Mouse (Mus musculus) common myeloid progenitor, adult 5-6 weeks (primary cell): ENCODE results near the gene 5330417H12Rik. TPM values are rescaled to one million over a fixed set of nuclear protein-coding genes. Genes with fewer than 3 reads are reported as not detected.

ENCODE experiments used
- ATAC-seq: replicated peaks from 2 replicates; pipeline ENCODE4 v1.8.0; 2016; ENCODE audit warnings: low read depth, mild to moderate bottlenecking, moderate TSS enrichment, inconsistent platforms; ENCODE audit not compliant: poor library complexity, severe bottlenecking
- total RNA-seq: library from RNA; stranded (forward); fragments of 200-1000, 187-1606 nt; gene quantifications from 2 replicates; pipeline ENCODE4 v1.2.3, GENCODE M21; 2017

The 5330417H12Rik gene
- total RNA-seq, 1 experiment from 2014 or later: not detected

DNA sequence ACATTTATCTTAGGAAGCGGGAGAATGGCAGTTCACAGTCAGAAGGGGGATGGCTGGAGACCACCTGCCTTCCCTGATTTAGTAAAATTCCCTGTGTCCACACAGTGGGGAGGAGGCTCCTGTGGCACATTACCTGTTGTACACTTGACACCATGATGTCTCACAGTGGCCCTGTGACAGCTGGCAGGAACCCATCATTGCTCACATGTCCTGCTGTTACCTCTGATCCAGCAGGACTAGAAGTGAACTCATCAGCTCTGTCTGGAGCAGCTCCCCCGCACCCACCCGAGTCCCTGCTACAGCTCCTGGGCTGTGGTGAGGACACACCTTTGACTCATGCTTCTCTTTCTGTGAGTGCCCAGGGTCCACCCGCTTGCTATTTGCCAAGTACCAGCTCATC, 8.2 kb upstream of the 5330417H12Rik start:
- no peak for ATAC-seq

DNA sequence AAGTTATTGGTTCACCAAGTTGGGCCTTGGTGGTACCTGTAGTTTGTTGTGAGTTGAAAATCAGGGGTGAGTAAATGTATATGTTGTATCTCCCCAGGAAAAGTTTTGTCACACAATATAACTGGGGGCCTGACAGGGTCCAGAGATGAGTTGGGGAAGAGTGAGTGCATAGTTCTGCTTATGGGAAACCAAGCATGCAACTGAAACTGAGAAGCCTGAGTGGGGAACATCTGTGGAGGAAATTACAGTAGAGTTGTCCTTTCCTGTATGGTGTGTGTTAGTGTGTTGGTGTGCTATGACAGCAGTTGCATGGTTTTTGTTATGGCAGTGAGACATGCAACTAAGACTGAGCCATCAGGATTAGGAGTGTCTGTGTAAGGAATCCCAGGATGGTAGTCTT, 3.4 kb upstream of the 5330417H12Rik start:
- peak; percentile 88 for ATAC-seq

DNA sequence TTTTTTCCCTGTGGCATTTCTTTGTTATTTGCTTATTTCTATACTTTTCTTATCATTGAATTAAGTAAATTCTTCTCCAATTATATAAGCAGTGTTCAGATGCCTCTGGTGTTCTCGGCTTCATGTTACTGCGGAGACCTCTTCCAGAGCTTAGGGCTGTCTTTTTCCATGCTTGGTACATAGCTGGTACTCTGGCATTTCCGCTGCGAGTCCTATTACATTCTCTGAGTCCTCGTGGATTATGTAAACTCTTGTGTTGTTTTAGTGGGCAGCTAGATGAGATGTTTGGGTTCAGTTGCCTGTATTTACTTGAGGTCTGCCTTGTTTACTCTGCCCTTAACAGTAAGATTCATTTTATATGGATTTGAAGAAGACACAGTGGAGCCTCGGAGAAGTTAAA, 820 bp upstream of the 5330417H12Rik start:
- no peak for ATAC-seq

DNA sequence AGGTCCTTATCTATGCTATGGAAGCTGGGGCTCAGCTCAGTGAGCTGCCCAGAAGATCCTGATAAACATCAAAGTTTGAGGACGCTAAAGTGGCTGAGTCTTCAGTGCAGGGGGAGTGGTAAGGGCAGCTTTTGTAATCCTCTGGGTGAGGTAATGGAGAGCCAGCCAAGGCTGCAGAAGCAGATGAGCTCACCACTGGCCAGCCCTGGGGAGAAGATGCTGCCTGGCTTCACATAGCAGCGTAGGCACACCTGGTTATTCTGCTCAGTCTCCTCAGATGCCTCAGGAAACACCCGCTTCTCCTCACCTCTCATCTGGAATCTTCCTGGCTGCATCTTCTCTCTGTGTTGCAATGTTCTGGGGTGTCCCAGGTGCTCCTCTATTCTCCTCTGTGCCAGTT, 529 bp downstream of the 5330417H12Rik start:
- ATAC-seq: peak; percentile 22; the same call in 1 of the 2 replicates

DNA sequence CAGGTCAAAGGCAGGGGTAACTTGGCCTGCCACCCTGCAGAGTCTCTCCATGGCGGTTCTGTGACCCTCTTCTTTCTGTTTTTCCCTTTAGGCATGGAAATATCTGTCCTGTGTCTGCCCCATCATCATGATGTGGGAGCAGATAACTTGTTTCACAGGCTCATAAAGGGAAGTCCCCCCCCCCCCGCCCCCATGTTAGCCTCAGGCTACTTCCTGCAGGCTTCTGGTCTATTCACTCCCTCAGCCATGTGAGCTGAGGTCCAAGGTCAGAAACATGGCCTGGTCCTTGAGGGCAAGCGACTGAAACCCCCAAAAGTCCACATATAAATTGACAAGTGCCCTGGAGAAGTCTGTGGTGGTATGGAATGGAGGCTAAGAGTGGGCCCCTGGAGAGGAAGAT, 4.8 kb downstream of the 5330417H12Rik start:
- peak; percentile 51 for ATAC-seq

DNA sequence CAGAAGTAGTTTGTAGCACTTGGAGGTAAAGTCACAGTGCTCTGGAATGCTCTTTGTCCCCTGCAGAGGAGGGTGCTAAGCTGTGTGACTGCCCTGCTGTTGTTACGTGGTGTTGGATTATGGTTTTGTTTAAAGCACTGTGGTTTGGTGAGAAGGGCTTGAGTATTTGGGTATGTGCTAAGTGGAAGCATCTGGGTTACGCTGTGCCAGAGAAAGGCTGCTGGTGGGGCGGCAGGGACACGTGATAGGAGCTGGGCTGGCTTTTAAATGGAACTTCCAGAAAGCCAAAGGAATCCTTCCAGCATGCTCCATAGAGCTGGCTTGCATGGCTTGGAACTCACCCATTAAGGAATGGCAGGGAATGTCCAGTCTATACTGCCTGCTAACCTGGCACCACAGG, 5.7 kb downstream of the 5330417H12Rik start:
- ATAC-seq: 0 out of 2 replicates have a peak, but pooled peaks have one; percentile 16

DNA sequence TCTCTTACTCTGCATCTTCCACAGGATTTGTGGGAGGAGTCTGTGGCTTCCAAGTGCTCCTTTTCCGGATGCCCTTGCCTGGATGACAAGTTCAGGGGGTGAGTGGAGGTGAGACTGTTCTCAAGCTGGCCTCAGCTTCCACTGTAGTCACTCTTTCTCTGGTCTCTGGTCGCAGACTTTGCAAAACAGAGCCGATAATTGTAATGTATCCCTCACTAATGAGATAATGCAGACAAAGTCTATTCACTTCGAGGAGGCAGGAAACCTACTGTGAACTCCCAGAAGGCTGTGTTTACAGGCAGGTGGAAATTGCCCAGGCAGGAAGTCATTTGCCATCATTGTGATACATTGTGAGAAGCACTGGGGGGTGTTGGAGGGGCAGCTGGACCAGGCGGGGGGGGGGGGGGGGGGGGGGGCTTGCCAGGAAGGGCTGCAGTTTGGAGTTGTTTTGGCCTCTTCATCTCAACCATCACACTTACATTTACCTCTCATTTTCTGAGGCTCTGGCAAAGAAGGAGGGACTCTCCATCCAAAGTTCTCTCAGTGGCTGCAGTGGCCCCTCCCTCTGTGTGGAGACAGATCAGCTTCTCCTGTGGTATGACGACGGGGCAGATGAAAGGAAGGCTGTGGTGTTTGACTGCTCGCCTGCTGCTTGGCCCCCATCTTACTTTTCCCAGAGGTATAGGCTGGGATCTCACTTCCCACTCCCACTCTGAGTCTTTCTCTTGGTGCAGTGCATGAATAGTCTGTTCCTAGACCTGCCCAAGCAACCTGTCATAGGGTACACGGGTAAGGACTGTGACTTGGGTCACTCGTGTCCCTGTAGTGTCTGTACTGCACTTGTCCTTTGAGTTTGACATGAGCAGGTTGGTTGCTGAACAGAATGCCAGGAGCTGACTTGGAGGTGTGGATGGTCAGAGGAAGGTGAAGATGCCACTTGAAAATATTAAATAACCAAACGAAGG, 6.7 kb downstream of the 5330417H12Rik start:
- ATAC-seq: peak; percentile 55

DNA sequence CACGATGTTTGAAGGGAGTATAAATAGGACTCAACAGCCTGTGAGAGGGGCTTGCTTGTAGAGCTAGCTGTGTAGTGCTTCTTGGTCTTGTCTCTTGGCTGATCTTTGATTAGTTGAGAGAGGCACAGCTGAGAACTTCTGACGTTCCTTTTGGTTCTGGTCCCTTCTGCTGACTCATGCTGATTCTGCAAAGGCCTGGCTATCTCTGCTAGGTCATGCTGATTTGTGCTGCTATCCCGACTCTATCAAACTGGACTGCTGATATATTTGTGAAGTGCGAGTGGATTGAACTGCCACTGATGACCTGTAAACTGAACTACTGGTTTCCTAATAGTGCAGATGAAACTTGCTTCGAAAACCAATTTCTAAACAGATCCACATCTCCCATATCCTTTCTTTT, 14.1 kb downstream of the 5330417H12Rik start:
- ATAC-seq: no peak

DNA sequence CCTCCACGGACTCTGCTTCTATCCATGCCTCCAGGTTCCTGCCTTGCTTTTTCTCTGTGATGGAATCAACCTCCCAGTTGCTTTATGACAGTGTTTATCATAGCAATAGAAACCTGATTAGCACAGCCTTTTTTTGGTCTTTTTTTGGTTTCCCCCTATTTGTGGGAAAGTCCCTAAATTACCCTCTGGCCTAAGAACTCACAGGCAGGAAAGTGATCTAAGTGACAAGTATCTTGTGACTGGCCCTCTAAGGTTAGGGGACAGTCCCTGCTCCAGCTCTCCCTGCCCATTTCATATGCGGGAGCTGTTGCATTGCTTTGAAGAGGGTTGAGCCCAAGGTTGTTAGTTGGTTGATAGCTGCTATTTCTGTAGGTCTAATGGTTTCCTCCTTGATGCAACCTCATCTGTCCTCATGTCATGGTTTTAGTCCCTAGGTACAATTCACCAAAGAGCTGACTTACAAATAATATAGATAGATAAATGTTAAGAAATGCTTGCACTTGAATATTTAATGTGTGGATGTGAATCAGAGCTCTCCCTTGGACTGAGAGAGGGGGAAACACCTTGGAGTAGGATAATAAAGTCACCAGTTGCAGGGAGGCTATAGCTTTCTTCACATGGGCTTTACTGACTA, 15.2 kb downstream of the 5330417H12Rik start:
- ATAC-seq: no peak

DNA sequence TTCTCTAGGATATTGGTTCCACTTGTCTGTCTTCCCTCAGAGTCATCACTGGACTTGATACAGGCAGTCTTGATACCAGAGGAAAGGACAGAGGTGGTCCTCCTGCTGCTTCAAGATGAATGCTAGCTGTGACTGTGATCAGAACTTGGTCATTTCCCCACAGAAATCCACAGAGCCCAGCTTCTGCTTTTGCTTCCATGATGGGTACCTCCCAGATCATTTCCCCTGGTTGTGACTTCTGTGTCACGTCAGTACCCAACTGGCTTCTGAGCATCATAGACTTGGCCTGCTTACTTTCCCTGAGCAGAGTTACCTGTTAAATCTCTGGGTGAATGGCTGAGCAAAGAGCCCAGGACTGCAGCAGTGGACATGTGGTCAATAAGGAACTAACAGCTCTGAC, 17.2 kb downstream of the 5330417H12Rik start:
- peak; percentile 64 for ATAC-seq

DNA sequence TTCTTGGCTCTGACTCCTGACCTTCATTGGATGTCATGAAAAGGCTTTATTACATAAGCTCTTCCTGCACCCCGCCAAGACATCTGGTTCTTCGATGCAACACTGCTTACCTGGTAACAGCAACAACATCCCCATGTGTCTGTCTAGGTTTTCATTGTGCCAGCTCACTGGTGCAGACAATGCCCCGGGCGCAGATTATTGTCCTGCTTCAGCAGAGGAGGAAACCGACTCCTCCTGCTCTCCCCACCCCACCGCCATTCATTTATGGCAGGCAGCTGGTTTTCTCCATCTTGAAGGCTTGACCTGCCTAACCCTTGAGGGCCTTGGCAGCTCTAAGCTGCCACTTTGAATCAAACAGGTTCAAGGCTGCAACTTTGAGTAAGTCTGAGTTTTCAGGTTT, 22.0 kb downstream of the 5330417H12Rik start:
- no peak for ATAC-seq

DNA sequence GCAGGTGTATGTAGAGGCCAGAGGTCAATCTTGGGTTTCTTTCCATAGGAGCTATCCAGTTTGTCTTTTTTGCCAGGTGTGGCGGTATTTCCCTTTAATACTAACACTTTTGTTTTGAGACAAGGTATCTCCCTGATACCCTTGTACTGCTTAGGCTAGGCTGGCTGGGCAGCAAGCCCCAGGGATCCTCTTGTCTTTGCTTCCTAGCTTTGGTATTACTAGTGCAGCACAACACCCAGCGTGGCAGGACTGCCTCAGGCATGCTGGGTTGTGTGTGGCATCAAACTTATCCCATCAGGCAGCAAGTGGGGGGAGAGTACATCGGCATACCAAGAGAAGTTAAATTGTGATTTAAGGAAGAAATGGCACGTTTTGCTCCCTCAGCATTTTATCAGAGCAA, 22.5 kb downstream of the 5330417H12Rik start:
- ATAC-seq: no peak

DNA sequence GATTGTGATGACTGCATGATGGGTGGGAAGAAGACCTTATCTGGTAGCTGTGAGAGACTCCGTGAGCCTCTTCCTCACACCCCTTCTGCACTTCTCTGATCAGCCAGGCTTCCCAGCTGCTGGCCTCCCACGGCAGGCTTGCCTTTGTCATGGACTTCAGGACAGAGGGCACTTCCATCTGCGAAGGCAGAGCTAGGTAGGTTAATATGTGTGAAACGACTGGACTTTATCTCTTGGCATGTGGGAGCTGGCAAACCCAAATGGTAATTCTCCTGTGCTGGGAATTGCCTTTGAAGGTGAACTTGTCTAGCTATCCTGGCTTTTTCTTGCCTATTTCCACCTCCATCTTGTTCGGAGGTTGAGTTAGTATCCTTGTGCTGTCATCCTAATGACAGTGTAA, 24.3 kb downstream of the 5330417H12Rik start:
- ATAC-seq: no peak

DNA sequence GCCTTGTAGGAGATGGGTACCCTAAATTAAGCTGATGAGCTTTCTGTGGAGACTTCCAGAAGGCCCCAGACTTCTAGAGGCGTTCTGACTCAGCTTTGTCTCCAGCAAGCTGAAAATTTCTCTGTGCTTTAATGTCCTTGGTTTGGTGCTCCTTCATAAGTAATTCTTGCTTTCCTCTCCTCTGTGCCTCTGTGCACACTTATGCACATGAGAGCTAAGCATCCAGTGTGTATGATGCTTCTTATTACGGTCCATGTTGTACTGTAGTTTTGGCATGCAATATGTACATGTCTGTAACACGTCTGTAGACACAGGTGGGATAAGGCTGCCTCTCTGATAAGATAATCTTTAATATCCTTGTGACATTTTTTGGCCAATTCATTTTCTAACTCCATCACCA, 27.0 kb downstream of the 5330417H12Rik start:
- ATAC-seq: no peak

DNA sequence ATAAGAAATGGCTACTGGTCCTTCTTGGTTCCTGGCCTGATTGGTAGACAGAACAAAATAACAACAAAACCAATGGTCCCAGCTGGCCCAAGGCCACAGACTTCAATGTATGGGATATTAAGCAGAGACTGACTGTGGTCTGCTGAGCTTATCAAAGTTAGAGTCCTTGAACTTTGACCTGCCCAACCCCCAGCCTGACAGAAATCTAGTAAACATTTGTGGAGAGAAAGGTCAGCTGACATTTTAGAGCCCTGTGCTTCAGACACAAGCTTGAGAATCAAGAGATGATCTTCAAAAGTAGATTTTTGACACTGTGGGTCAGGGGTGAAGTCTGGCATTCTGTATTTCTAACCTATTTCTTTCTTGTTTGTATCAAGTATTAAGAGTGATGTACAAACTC, 28.2 kb downstream of the 5330417H12Rik start:
- no peak for ATAC-seq

DNA sequence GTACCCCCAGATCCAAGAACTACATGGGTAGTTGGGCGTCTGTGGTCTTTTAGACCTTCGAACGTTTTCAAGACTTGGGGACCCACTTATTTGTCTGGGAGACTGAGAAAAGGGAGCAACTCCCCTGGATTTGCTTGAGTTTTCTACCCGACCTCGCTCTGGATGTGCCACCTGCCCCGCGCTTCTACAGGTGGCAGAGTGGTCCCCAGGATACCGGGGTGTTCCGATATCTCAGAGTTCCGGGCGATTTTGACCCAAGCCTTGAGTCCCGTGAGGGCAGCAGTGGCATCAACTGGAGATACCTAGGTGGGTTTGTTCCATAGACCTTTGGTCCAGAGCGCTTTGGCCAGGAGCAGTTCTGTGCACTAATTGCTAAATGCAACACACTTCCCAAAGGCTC, 29.5 kb downstream of the 5330417H12Rik start:
- no peak for ATAC-seq

DNA sequence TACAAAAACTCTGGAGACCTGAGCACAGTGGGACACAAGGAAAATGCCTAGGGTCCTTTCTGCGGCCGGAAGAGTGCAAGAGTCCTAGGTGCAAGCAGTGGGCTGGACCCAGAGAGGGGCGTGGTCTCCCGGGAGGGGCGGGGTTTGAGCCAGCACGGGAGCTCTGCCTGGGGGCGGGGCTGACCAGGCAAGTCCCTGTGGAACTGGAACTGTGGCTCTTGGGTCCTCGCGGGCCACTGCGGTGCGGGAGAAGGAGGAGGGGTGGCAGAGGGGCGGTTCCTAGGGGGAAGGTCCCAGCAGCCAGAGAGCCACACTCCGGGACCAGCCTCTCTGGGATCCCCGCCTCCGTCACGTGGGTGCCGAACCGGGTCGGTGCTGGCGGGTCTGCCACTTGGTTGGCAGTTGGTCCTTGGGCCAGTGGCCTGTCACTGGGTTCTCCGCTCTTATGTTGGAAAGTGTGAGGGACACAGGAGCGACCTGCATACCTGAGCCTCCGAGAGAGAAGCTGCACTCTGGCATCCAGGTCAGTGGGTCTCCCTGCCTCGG, 30.0 kb downstream of the 5330417H12Rik start, which contains the start of gene Ppfibp2:
Ppfibp2 (plus strand) TSS at position 351 of the 546 bp plus-strand sequence.
- ATAC-seq: peak; percentile 88

DNA sequence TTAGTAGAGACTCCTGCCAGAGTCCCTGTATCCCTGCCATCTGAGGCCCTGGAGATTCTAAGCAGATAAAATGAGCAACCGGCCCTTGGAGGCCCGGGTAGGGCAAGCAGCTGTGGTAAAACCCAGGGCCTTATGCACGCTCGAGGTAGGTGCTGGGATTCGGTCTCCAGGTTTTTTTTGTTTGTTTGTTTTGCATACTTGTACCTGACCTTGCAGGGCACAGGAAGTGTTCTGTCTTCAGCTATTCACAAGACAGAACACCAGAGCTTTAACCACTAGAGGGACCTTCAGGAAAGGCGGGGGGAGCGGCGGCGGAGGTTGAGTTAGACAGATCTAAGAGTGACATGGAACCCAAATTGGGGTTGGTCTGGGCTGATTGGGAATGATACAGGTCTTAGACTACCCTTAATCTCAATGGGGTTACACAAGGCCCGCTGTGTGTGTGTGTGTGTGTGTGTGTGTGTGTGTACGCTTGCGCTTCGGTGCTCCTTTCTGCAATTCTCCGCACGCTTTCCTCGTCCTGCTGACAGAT, 30.6 kb downstream of the 5330417H12Rik start:
- peak; percentile 66 for ATAC-seq

DNA sequence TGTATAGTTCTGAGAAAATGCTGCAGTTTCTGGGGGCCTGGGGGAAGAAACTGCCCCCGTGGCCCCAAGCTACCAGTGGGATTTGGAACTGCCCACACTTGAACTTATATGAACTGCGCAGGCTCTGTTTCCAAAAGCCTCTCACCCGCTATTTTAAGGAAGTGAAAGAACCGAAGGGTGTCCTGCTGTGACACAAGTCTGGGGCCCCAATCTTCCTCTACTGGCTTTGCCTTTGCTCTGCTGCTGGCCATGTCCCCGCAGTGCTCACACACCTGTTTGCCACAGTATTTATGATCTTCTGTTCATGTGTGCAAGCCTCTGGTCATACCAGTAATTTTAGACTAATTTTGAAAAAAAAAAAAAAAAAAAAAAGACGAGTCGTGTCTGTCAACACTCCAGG, 31.1 kb downstream of the 5330417H12Rik start:
- ATAC-seq: peak; percentile 52

DNA sequence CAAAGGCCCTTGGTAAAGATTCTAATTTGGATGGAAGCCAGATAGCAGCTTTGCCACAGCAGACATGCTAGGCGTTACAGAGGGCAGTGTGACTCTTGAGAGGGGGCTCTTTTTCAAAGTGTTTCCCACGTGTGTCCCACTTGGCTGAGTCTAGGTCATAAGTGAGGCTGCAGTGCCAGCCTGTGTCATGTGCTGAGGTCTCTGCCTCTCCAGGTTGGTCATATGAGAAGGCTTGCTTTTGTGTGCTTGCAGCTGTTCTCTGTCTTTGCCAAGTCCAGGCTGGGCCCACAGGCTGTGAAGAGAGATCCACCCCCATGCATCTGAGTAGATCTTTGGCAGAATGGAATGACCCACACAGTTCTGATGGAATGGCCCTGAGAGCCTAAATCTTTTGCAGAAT, 32.3 kb downstream of the 5330417H12Rik start:
- ATAC-seq: no peak

DNA sequence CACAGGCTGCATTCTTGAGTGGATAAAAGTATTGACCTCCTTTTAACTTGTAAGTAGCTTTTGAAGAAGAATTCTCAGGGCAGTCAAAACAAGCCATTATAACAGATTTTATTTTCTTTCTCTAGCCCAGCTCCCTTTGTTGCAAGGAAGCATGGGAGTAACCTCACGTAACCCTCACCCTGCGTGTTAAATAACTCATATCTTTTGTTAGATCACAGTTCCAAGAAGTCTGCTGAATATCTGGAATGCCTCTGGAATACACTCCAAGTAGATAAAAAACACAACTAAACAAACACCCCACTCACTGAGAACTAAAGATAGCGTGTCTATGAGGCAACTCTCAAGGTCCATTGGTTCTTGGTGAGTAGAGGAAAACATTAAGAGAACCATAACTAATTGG, 50.7 kb downstream of the 5330417H12Rik start:
- no peak for ATAC-seq
